Mouse (Mus musculus): ENCODE results near the gene Tgfa.

DNA sequence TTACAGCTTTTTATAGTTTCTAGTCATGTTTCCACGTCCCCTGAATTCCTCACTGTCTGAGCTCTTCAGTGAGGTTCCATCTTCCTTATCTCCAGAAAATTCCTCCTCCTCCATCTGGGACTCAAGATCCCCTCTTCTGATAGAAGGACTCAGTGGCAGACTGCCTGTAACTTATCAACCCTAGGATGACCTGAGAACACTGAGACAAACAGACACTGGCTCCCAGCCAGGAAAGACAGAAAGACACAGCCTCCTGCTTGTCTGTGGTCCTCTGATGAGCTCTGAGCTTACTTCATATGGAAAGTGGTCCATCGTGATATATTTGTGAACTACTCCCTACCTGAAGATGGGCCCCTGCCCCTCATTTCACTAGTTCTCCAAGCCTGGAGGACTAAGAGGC is 40.5 kb upstream of the Tgfa start:
- TF ChIP-seq CTCF (IDR thresholded peaks at IDR 0.05; ENCODE audit: low read depth) (no peak), EP300 (IDR thresholded peaks at IDR 0.05; ENCODE audit: low read depth) (no peak)

Data from liver, postnatal 0 days (tissue).